Mouse (Mus musculus): ENCODE data around the gene Fmo1. TPM values are rescaled to one million over a fixed set of nuclear protein-coding genes. Genes with fewer than 3 reads are reported as not detected.

Fmo1 gene
- polyA plus RNA-seq, 1 experiment from 2014 or later: 12.4 TPM

GRCm38 (mm10) chr1:162814932-162815331 lies 51.5 kb downstream of the Fmo1 start:
- Histone ChIP-seq H3K27ac (ENCODE audit: low read length) (no peak overlapping the region), H3K36me3 (ENCODE audit: control insufficient read depth, insufficient read depth) (no peaks in the 10 kb centered on the region), H3K4me3 (ENCODE audit: low read length) (no peak overlapping the region), H3K9ac (ENCODE audit: low read length) (no peak overlapping the region), H3K4me2 (ENCODE audit: low read depth, low read length) (no peak overlapping the region), H3K4me1 (ENCODE audit: control insufficient read depth, insufficient read depth, low read length) (no peaks in the 10 kb centered on the region), H3K27me3 (ENCODE audit: control insufficient read depth, insufficient read depth, low read length) (no peaks in the 10 kb centered on the region), H3K9me3 (replicated peaks; ENCODE audit: control insufficient read depth, low read length) (no peaks in the 10 kb centered on the region)
- WGBS: 66% methylated on average over 4 of the region's 4 CpGs
- no peak for ATAC-seq (replicated peaks; ENCODE audit: extremely low read depth, insufficient read depth, low FRiP score)

GRCm38 (mm10) chr1:162813836-162814156 lies 52.6 kb downstream of the Fmo1 start, which contains the start of gene Fmo4:
Gene Fmo4 (minus strand): TSS chr1:162813972.
- no peak within 1 kb of the TSS for H3K27ac ChIP-seq (ENCODE audit: low read length)
- no peak within 1 kb of the TSS for H3K9ac ChIP-seq (ENCODE audit: low read length)
- H3K27me3 ChIP-seq (ENCODE audit: control insufficient read depth, insufficient read depth, low read length): no peaks in the 10 kb centered on the region
- WGBS: 39% methylated on average over 8 of the region's 8 CpGs
- 0 out of 2 replicates have a peak within 1 kb of the TSS, but pooled peaks have one; percentile 4 for H3K4me3 ChIP-seq (ENCODE audit: low read length)
- no peak for ATAC-seq (replicated peaks; ENCODE audit: extremely low read depth, insufficient read depth, low FRiP score)
- H3K4me1 ChIP-seq (ENCODE audit: control insufficient read depth, insufficient read depth, low read length): no peaks in the 10 kb centered on the region
- no peaks in the 10 kb centered on the region for H3K36me3 ChIP-seq (ENCODE audit: control insufficient read depth, insufficient read depth)
- no peaks in the 10 kb centered on the region for H3K9me3 ChIP-seq (replicated peaks; ENCODE audit: control insufficient read depth, low read length)
- peak within 1 kb of the TSS; percentile 34 for H3K4me2 ChIP-seq (ENCODE audit: low read depth, low read length)

GRCm38 (mm10) chr1:162813143-162813835 lies 53.1 kb downstream of the Fmo1 start:
- Histone ChIP-seq H3K27me3 (ENCODE audit: control insufficient read depth, insufficient read depth, low read length) (no peaks in the 10 kb centered on the region), H3K9ac (ENCODE audit: low read length) (no peak overlapping the region), H3K9me3 (replicated peaks; ENCODE audit: control insufficient read depth, low read length) (no peaks in the 10 kb centered on the region), H3K4me3 (ENCODE audit: low read length) (0 out of 2 replicates have a peak overlapping the region, but pooled peaks have one; percentile 4), H3K27ac (ENCODE audit: low read length) (no peak overlapping the region), H3K4me2 (ENCODE audit: low read depth, low read length) (peak overlapping the region; percentile 34), H3K4me1 (ENCODE audit: control insufficient read depth, insufficient read depth, low read length) (no peaks in the 10 kb centered on the region), H3K36me3 (ENCODE audit: control insufficient read depth, insufficient read depth) (no peaks in the 10 kb centered on the region)
- 75% methylated on average over 9 of the region's 9 CpGs for WGBS
- no peak for ATAC-seq (replicated peaks; ENCODE audit: extremely low read depth, insufficient read depth, low FRiP score)

- Histone ChIP-seq H3K9me3 (replicated peaks; ENCODE audit: control insufficient read depth, low read length) (no peaks in the 10 kb centered on the region), H3K4me3 (ENCODE audit: low read length) (no peak overlapping the region), H3K4me2 (ENCODE audit: low read depth, low read length) (no peak overlapping the region), H3K9ac (ENCODE audit: low read length) (no peak overlapping the region), H3K27me3 (ENCODE audit: control insufficient read depth, insufficient read depth, low read length) (no peaks in the 10 kb centered on the region), H3K36me3 (ENCODE audit: control insufficient read depth, insufficient read depth) (no peaks in the 10 kb centered on the region), H3K27ac (ENCODE audit: low read length) (no peak overlapping the region), H3K4me1 (ENCODE audit: control insufficient read depth, insufficient read depth, low read length) (no peaks in the 10 kb centered on the region)
- no peak for ATAC-seq (replicated peaks; ENCODE audit: extremely low read depth, insufficient read depth, low FRiP score)
- WGBS: 76% methylated on average over 3 of the region's 3 CpGs
These were observed 57.9 kb downstream of the Fmo1 start for GRCm38 (mm10) chr1:162808541-162808940.

GRCm38 (mm10) chr1:162807441-162807840 lies 59.0 kb downstream of the Fmo1 start:
- Histone ChIP-seq H3K4me1 (ENCODE audit: control insufficient read depth, insufficient read depth, low read length) (no peaks in the 10 kb centered on the region), H3K36me3 (ENCODE audit: control insufficient read depth, insufficient read depth) (no peaks in the 10 kb centered on the region), H3K9me3 (replicated peaks; ENCODE audit: control insufficient read depth, low read length) (no peaks in the 10 kb centered on the region), H3K27ac (ENCODE audit: low read length) (no peak overlapping the region), H3K4me2 (ENCODE audit: low read depth, low read length) (no peak overlapping the region), H3K9ac (ENCODE audit: low read length) (no peak overlapping the region), H3K4me3 (ENCODE audit: low read length) (no peak overlapping the region), H3K27me3 (ENCODE audit: control insufficient read depth, insufficient read depth, low read length) (no peaks in the 10 kb centered on the region)
- 79% methylated on average over 5 of the region's 5 CpGs for WGBS
- ATAC-seq (replicated peaks; ENCODE audit: extremely low read depth, insufficient read depth, low FRiP score): no peak

- no peak for ATAC-seq (replicated peaks; ENCODE audit: extremely low read depth, insufficient read depth, low FRiP score)
- H3K4me3 ChIP-seq (ENCODE audit: low read length): no peak overlapping the region
- no peak overlapping the region for H3K4me2 ChIP-seq (ENCODE audit: low read depth, low read length)
- no peaks in the 10 kb centered on the region for H3K27me3 ChIP-seq (ENCODE audit: control insufficient read depth, insufficient read depth, low read length)
- no peaks in the 10 kb centered on the region for H3K36me3 ChIP-seq (ENCODE audit: control insufficient read depth, insufficient read depth)
- no peaks in the 10 kb centered on the region for H3K4me1 ChIP-seq (ENCODE audit: control insufficient read depth, insufficient read depth, low read length)
- H3K27ac ChIP-seq (ENCODE audit: low read length): no peak overlapping the region
- H3K9me3 ChIP-seq (replicated peaks; ENCODE audit: control insufficient read depth, low read length): no peaks in the 10 kb centered on the region
- no peak overlapping the region for H3K9ac ChIP-seq (ENCODE audit: low read length)
- 51% methylated on average over 5 of the region's 5 CpGs for WGBS
These were observed 61.4 kb downstream of the Fmo1 start for GRCm38 (mm10) chr1:162805011-162805410.

- no peak for ATAC-seq (replicated peaks; ENCODE audit: extremely low read depth, insufficient read depth, low FRiP score)
- Histone ChIP-seq H3K9me3 (replicated peaks; ENCODE audit: control insufficient read depth, low read length) (no peaks in the 10 kb centered on the region), H3K27ac (ENCODE audit: low read length) (no peak overlapping the region), H3K4me1 (ENCODE audit: control insufficient read depth, insufficient read depth, low read length) (no peaks in the 10 kb centered on the region), H3K36me3 (ENCODE audit: control insufficient read depth, insufficient read depth) (no peaks in the 10 kb centered on the region), H3K9ac (ENCODE audit: low read length) (no peak overlapping the region), H3K27me3 (ENCODE audit: control insufficient read depth, insufficient read depth, low read length) (no peaks in the 10 kb centered on the region), H3K4me2 (ENCODE audit: low read depth, low read length) (no peak overlapping the region), H3K4me3 (ENCODE audit: low read length) (no peak overlapping the region)
These were observed 70.0 kb downstream of the Fmo1 start for GRCm38 (mm10) chr1:162796441-162796840.

- Histone ChIP-seq H3K36me3 (ENCODE audit: control insufficient read depth, insufficient read depth) (no peaks in the 10 kb centered on the region), H3K4me1 (ENCODE audit: control insufficient read depth, insufficient read depth, low read length) (no peaks in the 10 kb centered on the region), H3K9ac (ENCODE audit: low read length) (no peak overlapping the region), H3K4me3 (ENCODE audit: low read length) (no peak overlapping the region), H3K9me3 (replicated peaks; ENCODE audit: control insufficient read depth, low read length) (no peaks in the 10 kb centered on the region), H3K27me3 (ENCODE audit: control insufficient read depth, insufficient read depth, low read length) (no peaks in the 10 kb centered on the region), H3K27ac (ENCODE audit: low read length) (no peak overlapping the region), H3K4me2 (ENCODE audit: low read depth, low read length) (no peak overlapping the region)
- no peak for ATAC-seq (replicated peaks; ENCODE audit: extremely low read depth, insufficient read depth, low FRiP score)
- WGBS: 72% methylated on average over 7 of the region's 7 CpGs
These were observed 73.9 kb downstream of the Fmo1 start for GRCm38 (mm10) chr1:162792306-162793044.

GRCm38 (mm10) chr1:162785222-162785621 lies 81.2 kb downstream of the Fmo1 start:
- Histone ChIP-seq H3K36me3 (ENCODE audit: control insufficient read depth, insufficient read depth) (no peaks in the 10 kb centered on the region), H3K9ac (ENCODE audit: low read length) (no peak overlapping the region), H3K4me2 (ENCODE audit: low read depth, low read length) (no peak overlapping the region), H3K27ac (ENCODE audit: low read length) (no peak overlapping the region), H3K9me3 (replicated peaks; ENCODE audit: control insufficient read depth, low read length) (no peaks in the 10 kb centered on the region), H3K27me3 (ENCODE audit: control insufficient read depth, insufficient read depth, low read length) (no peaks in the 10 kb centered on the region), H3K4me3 (ENCODE audit: low read length) (no peak overlapping the region), H3K4me1 (ENCODE audit: control insufficient read depth, insufficient read depth, low read length) (no peaks in the 10 kb centered on the region)
- no peak for ATAC-seq (replicated peaks; ENCODE audit: extremely low read depth, insufficient read depth, low FRiP score)
- 75% methylated on average over 4 of the region's 4 CpGs for WGBS
